Mouse (Mus musculus) thymus, adult 18-20 months (tissue): ENCODE measurements around the gene Adcy10.

ENCODE experiments used
- DNase-seq, 2 experiments: peaks; one replicate each; pipeline ENCODE4 v3.0.0; 2022; ENCODE audit warnings: mixed read lengths in 2 of 2

The Adcy10 gene

GRCm38 (mm10) chr1:165536079-165536675 lies 51.2 kb downstream of the Adcy10 start:
- no peak for DNase-seq

GRCm38 (mm10) chr1:165537241-165537807 lies 52.3 kb downstream of the Adcy10 start:
- no peak for DNase-seq

- DNase-seq, result no peak
Observed at GRCm38 (mm10) chr1:165556711-165557110, 71.7 kb downstream of the Adcy10 start.

GRCm38 (mm10) chr1:165559073-165559472 lies 74.1 kb downstream of the Adcy10 start:
- DNase-seq, result no peak

- no peak for DNase-seq
Observed at GRCm38 (mm10) chr1:165565283-165565682, 80.3 kb downstream of the Adcy10 start.

- DNase-seq, result no peak
Observed at GRCm38 (mm10) chr1:165567466-165567865, 82.5 kb downstream of the Adcy10 start.

GRCm38 (mm10) chr1:165576005-165576404 lies 91.0 kb downstream of the Adcy10 start:
- no peak for DNase-seq

GRCm38 (mm10) chr1:165576459-165577112 lies 91.6 kb downstream of the Adcy10 start:
- no peak for DNase-seq

- no peak for DNase-seq
Observed at GRCm38 (mm10) chr1:165579332-165579731, 94.3 kb downstream of the Adcy10 start.

GRCm38 (mm10) chr1:165581255-165581654 lies 96.3 kb downstream of the Adcy10 start:
- no peak for DNase-seq

- DNase-seq, result peak; percentile 61 to 64
Observed at GRCm38 (mm10) chr1:165583529-165584184, 98.7 kb downstream of the Adcy10 start.

- no peak for DNase-seq
Observed at GRCm38 (mm10) chr1:165585389-165586104, 100.6 kb downstream of the Adcy10 start.

- DNase-seq, result no peak
Observed at GRCm38 (mm10) chr1:165586366-165586765, 101.4 kb downstream of the Adcy10 start.

- no peak for DNase-seq
Observed at GRCm38 (mm10) chr1:165587845-165588244, 102.9 kb downstream of the Adcy10 start.

GRCm38 (mm10) chr1:165589280-165590048 lies 104.5 kb downstream of the Adcy10 start:
- no peak for DNase-seq

GRCm38 (mm10) chr1:165590760-165591159 lies 105.8 kb downstream of the Adcy10 start:
- no peak for DNase-seq

GRCm38 (mm10) chr1:165592295-165593082 lies 107.5 kb downstream of the Adcy10 start:
- no peak for DNase-seq

GRCm38 (mm10) chr1:165594699-165595421 lies 109.9 kb downstream of the Adcy10 start:
- DNase-seq, result no peak

GRCm38 (mm10) chr1:165601775-165602280 lies 116.8 kb downstream of the Adcy10 start:
- no peak for DNase-seq

GRCm38 (mm10) chr1:165603218-165603617 lies 118.2 kb downstream of the Adcy10 start:
- DNase-seq, result no peak

GRCm38 (mm10) chr1:165604203-165604602 lies 119.2 kb downstream of the Adcy10 start:
- no peak for DNase-seq
